Mouse (Mus musculus) spleen, adult 2 months (tissue): ENCODE measurements around the gene Ncdn.

Experiments used
- CTCF ChIP-seq: fragments of 200-500 bp; IDR thresholded peaks from 2 replicates; pipeline ENCODE4 v1.5.1; 2011; ENCODE audit warnings: mild to moderate bottlenecking, inconsistent platforms; ENCODE audit not compliant: insufficient read depth, insufficient read length, insufficient replicate concordance; ENCODE audit errors: extremely low read depth
- POLR2A ChIP-seq: fragments of 200-500 bp; IDR thresholded peaks from 2 replicates; pipeline ENCODE4 v1.6.1; 2011; ENCODE audit warnings: low read depth, low read length, inconsistent platforms

DNA sequence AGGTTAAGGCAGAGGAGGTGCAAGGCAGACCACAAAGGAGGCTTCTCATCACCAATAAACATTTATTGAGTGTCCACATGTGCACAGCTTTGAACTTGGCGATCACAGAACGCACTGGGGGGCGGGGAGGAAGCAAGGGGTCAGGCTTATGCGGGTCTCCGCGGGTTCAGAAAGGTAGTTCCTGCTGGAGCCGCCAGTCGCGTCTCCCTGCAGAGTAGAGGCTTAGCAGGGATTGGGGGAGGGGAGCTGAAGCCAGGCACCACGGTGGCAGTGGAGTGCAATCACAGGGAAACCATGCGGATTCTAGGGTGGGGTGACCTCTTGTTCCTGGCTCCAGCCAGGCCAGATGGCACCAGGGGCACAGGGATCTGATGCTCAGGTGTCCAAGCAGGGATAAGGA, 9.5 kb downstream of the Ncdn start:
- no peak for TF ChIP-seq POLR2A
- no peak for TF ChIP-seq CTCF
